Mouse (Mus musculus): ENCODE results near the gene Ces1g.

Ces1g gene

GRCm38 (mm10) chr8:93252400-93252925, 84.6 kb downstream of the Ces1g start:
- Histone ChIP-seq H3K4me3 (replicated peaks; ENCODE audit: low read length) (no peak overlapping the region), H3K9me3 (ENCODE audit: low read length) (no peaks in the 10 kb centered on the region), H3K27me3 (ENCODE audit: insufficient read depth, low read length) (no peaks in the 10 kb centered on the region), H3K4me1 (replicated peaks; ENCODE audit: low read depth, low read length) (no peaks in the 10 kb centered on the region), H3K36me3 (ENCODE audit: insufficient read depth, low read length) (no peaks in the 10 kb centered on the region)
- TF ChIP-seq NANOG (IDR thresholded peaks at IDR 0.05; ENCODE audit: borderline replicate concordance, low read length) = no peak
- TF ChIP-seq POU5F1 (IDR thresholded peaks at IDR 0.05; ENCODE audit: borderline replicate concordance, low read length) = no peak
- no peak for TF ChIP-seq CTCF (conservative IDR thresholded peaks at IDR 0.05; ENCODE audit: low read length)
